Mouse (Mus musculus): ENCODE results near the gene Nlrp2. TPM values are rescaled to one million over a fixed set of nuclear protein-coding genes. Genes with fewer than 3 reads are reported as not detected.

The Nlrp2 gene
- not detected in 2 replicates for polyA plus RNA-seq (2015; fragmentation: Nextera tagmentation; extraction: Ambion mirVana)

DNA sequence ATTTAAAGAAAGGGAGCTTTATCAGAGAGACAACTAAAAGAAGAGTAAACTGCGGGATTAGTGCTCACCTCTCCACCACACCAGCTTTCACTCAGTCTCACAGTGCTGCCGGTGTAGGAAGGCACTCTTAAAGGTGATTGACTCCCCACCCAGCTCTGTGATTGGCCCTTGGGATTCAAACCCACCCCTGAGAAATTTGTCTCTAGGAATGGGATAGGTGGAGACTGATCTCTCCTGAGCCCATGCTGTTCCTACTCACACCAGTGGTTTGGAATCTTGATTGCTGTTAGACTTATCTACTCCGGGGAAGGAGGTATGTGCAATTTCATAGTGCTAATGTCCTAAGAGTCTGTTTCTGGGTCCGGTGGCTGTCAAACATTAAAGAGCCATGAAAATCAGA, at the start of gene Nlrp2:
Gene Nlrp2, minus strand, starts transcription at position 101 of the 400 bp plus-strand sequence.
- no peak for ATAC-seq
- Histone ChIP-seq H3K4me1 (replicated peaks) (no peaks in the 10 kb centered on the region), H3K36me3 (no peaks in the 10 kb centered on the region), H3K27ac (no peak within 1 kb of the TSS), H3K9me3 (no peaks in the 10 kb centered on the region), H3K9ac (no peak within 1 kb of the TSS), H3K27me3 (replicated peaks) (no peaks in the 10 kb centered on the region), H3K4me3 (replicated peaks) (no peak within 1 kb of the TSS), H3K4me2 (replicated peaks) (no peak within 1 kb of the TSS)
- 80% methylated on average over 4 of the region's 4 CpGs for WGBS

DNA sequence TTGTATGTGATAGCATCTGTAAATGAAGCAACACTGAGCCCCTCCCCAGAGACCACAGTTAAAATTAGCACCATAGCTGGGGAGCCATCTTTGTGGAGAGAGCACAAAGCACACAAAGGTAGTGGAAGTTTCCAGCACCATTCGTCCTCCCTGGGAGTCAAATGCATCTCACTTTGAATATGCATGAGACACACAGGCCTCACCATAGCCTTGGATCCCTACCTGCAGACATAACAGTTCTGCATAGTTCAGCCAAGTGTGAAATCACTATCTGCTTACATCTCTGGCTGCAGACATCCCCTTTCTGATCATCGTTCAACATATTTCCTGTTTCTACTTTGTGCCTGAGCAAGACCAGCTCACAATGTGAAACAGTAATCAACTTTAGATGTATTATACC, 15.9 kb upstream of the Nlrp2 start:
- Histone ChIP-seq H3K4me1 (replicated peaks) (no peaks in the 10 kb centered on the region), H3K27me3 (replicated peaks) (no peaks in the 10 kb centered on the region), H3K4me2 (replicated peaks) (no peak overlapping the region), H3K4me3 (replicated peaks) (no peak overlapping the region), H3K27ac (no peak overlapping the region), H3K9me3 (0 out of 2 replicates have a peak, but pooled peaks cover 2% of the 10 kb centered on the region), H3K9ac (no peak overlapping the region), H3K36me3 (no peaks in the 10 kb centered on the region)
- 76% methylated on average over 2 of the region's 2 CpGs for WGBS
- no peak for ATAC-seq

GRCm38 (mm10) chr7:5363599-5363998, 12.8 kb upstream of the Nlrp2 start:
- H3K4me1 ChIP-seq (replicated peaks) = no peaks in the 10 kb centered on the region
- H3K9ac ChIP-seq = no peak overlapping the region
- H3K4me2 ChIP-seq (replicated peaks) = no peak overlapping the region
- no peaks in the 10 kb centered on the region for H3K36me3 ChIP-seq
- no peak overlapping the region for H3K4me3 ChIP-seq (replicated peaks)
- ATAC-seq = no peak
- 0 out of 2 replicates have a peak, but pooled peaks cover 2% of the 10 kb centered on the region for H3K9me3 ChIP-seq
- 91% methylated on average over 5 of the region's 5 CpGs for WGBS
- no peaks in the 10 kb centered on the region for H3K27me3 ChIP-seq (replicated peaks)
- H3K27ac ChIP-seq = no peak overlapping the region

DNA sequence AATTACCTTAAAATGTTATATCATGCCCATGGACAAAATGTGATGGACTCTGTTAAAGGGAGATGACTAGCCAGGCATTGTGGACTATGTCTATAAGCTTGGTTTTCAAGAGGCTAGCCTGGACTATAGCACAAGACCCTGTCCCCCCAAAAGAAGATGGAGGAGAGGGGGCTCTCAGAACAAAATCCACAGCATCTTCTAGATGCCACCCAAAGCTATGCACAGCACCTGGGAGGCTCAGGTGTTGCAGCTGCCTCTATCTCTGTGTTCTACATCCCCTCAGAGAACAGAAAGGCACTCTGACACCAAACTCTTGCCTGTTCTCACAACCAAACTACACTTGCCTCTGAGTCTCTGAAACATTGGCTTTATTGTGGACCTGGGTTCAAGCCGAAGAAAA, 598 bp downstream of the Nlrp2 start, which contains the start of gene Gm5065:
Gene Gm5065, plus strand, starts transcription at position 301 of the 400 bp plus-strand sequence.
- H3K4me2 ChIP-seq (replicated peaks) = no peak within 1 kb of the TSS
- H3K4me1 ChIP-seq (replicated peaks) = no peaks in the 10 kb centered on the region
- no peaks in the 10 kb centered on the region for H3K36me3 ChIP-seq
- no peak for ATAC-seq
- no peak within 1 kb of the TSS for H3K4me3 ChIP-seq (replicated peaks)
- H3K9ac ChIP-seq = no peak within 1 kb of the TSS
- no peak within 1 kb of the TSS for H3K27ac ChIP-seq
- 81% methylated on average over 1 of the region's 1 CpGs for WGBS
- no peaks in the 10 kb centered on the region for H3K27me3 ChIP-seq (replicated peaks)
- no peaks in the 10 kb centered on the region for H3K9me3 ChIP-seq

GRCm38 (mm10) chr7:5327511-5327910, 23.3 kb downstream of the Nlrp2 start:
- H3K9me3 ChIP-seq = no peaks in the 10 kb centered on the region
- H3K27ac ChIP-seq = no peak overlapping the region
- H3K4me2 ChIP-seq (replicated peaks) = no peak overlapping the region
- 69% methylated on average over 1 of the region's 1 CpGs for WGBS
- no peaks in the 10 kb centered on the region for H3K36me3 ChIP-seq
- H3K27me3 ChIP-seq (replicated peaks) = no peaks in the 10 kb centered on the region
- no peaks in the 10 kb centered on the region for H3K4me1 ChIP-seq (replicated peaks)
- no peak overlapping the region for H3K9ac ChIP-seq
- ATAC-seq = no peak
- no peak overlapping the region for H3K4me3 ChIP-seq (replicated peaks)

- H3K9me3 ChIP-seq = no peaks in the 10 kb centered on the region
- no peaks in the 10 kb centered on the region for H3K27me3 ChIP-seq (replicated peaks)
- no peak for ATAC-seq
- H3K4me2 ChIP-seq (replicated peaks) = no peak overlapping the region
- no peaks in the 10 kb centered on the region for H3K36me3 ChIP-seq
- H3K9ac ChIP-seq = no peak overlapping the region
- no peak overlapping the region for H3K27ac ChIP-seq
- H3K4me3 ChIP-seq (replicated peaks) = no peak overlapping the region
- WGBS = 59% methylated on average over 1 of the region's 1 CpGs
- no peaks in the 10 kb centered on the region for H3K4me1 ChIP-seq (replicated peaks)
These were observed 62.6 kb downstream of the Nlrp2 start for GRCm38 (mm10) chr7:5288281-5288680.

GRCm38 (mm10) chr7:5263051-5263450, 87.8 kb downstream of the Nlrp2 start:
- Histone ChIP-seq H3K27ac (no peak overlapping the region), H3K9ac (no peak overlapping the region), H3K9me3 (no peaks in the 10 kb centered on the region), H3K27me3 (replicated peaks) (no peaks in the 10 kb centered on the region), H3K36me3 (no peaks in the 10 kb centered on the region), H3K4me2 (replicated peaks) (no peak overlapping the region), H3K4me1 (replicated peaks) (no peaks in the 10 kb centered on the region), H3K4me3 (replicated peaks) (no peak overlapping the region)
- 87% methylated on average over 3 of the region's 3 CpGs for WGBS
- no peak for ATAC-seq

Other genes with a start within 250 kb of the Nlrp2 start
- gene Rfpl4, start 234.1 kb downstream of the Nlrp2 start, polyA plus RNA-seq (2015; fragmentation: Nextera tagmentation; extraction: Ambion mirVana) = not detected in 2 replicates
- gene Rasl2-9, start 225.1 kb downstream of the Nlrp2 start, polyA plus RNA-seq (2015; fragmentation: Nextera tagmentation; extraction: Ambion mirVana) = 0.31 and 0.56 TPM in 2 replicates
- gene Vmn1r55, start 201.4 kb downstream of the Nlrp2 start, polyA plus RNA-seq (2015; fragmentation: Nextera tagmentation; extraction: Ambion mirVana) = not detected in 2 replicates
- not detected in 2 replicates for gene Vmn1r56, start 154.3 kb downstream of the Nlrp2 start, polyA plus RNA-seq (2015; fragmentation: Nextera tagmentation; extraction: Ambion mirVana)
- gene Vmn1r57, start 132.5 kb downstream of the Nlrp2 start, polyA plus RNA-seq (2015; fragmentation: Nextera tagmentation; extraction: Ambion mirVana) = not detected in 2 replicates
- gene Gm5065, start 498 bp downstream of the Nlrp2 start, polyA plus RNA-seq (2015; fragmentation: Nextera tagmentation; extraction: Ambion mirVana) = not detected in 2 replicates
- gene Vmn1r58, start 62.4 kb upstream of the Nlrp2 start, polyA plus RNA-seq (2015; fragmentation: Nextera tagmentation; extraction: Ambion mirVana) = not detected in 2 replicates
- not detected in 2 replicates for gene Vmn1r59, start 105.7 kb upstream of the Nlrp2 start, polyA plus RNA-seq (2015; fragmentation: Nextera tagmentation; extraction: Ambion mirVana)
- gene Vmn2r28, start 142.9 kb upstream of the Nlrp2 start, polyA plus RNA-seq (2015; fragmentation: Nextera tagmentation; extraction: Ambion mirVana) = not detected in 2 replicates
- not detected in 2 replicates for gene Vmn1r60, start 196.3 kb upstream of the Nlrp2 start, polyA plus RNA-seq (2015; fragmentation: Nextera tagmentation; extraction: Ambion mirVana)

All from intestine, embryonic 15.5 days (tissue).